Mouse (Mus musculus) G1E (cell line): ENCODE measurements around the gene Cd69. TPM values are rescaled to one million over a fixed set of nuclear protein-coding genes. Genes with fewer than 3 reads are reported as not detected.

ENCODE experiments used
- ATAC-seq: 2 replicates; pipeline ENCODE4 v1.8.0; 2016; ENCODE audit warnings: mild to moderate bottlenecking; ENCODE audit not compliant: insufficient number of reproducible peaks, poor library complexity, low FRiP score, severe bottlenecking; ENCODE audit errors: extremely low read depth
- DNase-seq: peaks from one replicate; pipeline ENCODE4 v3.0.0; 2012; ENCODE audit warnings: low spot score
- H3K27me3 ChIP-seq: 2 replicates; pipeline ENCODE4 v1.6.1; 2012; ENCODE audit warnings: mild to moderate bottlenecking, low read length, inconsistent platforms; ENCODE audit not compliant: insufficient read depth
- H3K36me3 ChIP-seq: replicated peaks from 2 replicates; pipeline ENCODE3; 2012; ENCODE audit warnings: mild to moderate bottlenecking, inconsistent platforms
- H3K4me1 ChIP-seq: 2 replicates; pipeline ENCODE4 v1.6.1; 2012; ENCODE audit warnings: low read depth, low read length, inconsistent platforms, mixed read lengths; ENCODE audit not compliant: insufficient read depth
- H3K4me3 ChIP-seq: 2 replicates; pipeline ENCODE4 v1.5.1; 2012; ENCODE audit warnings: low read depth, mild to moderate bottlenecking, inconsistent platforms, low read length, moderate library complexity, mixed read lengths
- H3K9me3 ChIP-seq: replicated peaks from 2 replicates; pipeline ENCODE4 v1.6.1; 2012; ENCODE audit warnings: inconsistent platforms
- CTCF ChIP-seq: IDR thresholded peaks from 2 replicates; pipeline ENCODE4 v1.5.1; 2012; ENCODE audit warnings: low read depth, low read length, inconsistent platforms, mixed read lengths
- GATA1 ChIP-seq: IDR thresholded peaks from 2 replicates; pipeline ENCODE4 v1.6.1; 2012; ENCODE audit warnings: borderline replicate concordance, low read length, inconsistent platforms, mixed read lengths
- GATA2 ChIP-seq: IDR thresholded peaks from 2 replicates; pipeline ENCODE4 v1.6.1; 2012; ENCODE audit warnings: low read depth, low read length, inconsistent platforms, borderline replicate concordance
- POLR2AphosphoS5 ChIP-seq: IDR thresholded peaks from 2 replicates; pipeline ENCODE4 v1.6.1; 2012; ENCODE audit warnings: low read depth, low read length, inconsistent platforms; ENCODE audit not compliant: insufficient replicate concordance
- TAL1 ChIP-seq: conservative IDR thresholded peaks from 2 replicates; pipeline ENCODE4 v1.6.1; 2012; ENCODE audit warnings: low read depth, low read length, inconsistent platforms, mixed read lengths
- polyA plus RNA-seq: library from polyadenylated mRNA; stranded (reverse); fragments of >175 nt; gene quantifications from 2 replicates; pipeline ENCODE4 v1.2.3, GENCODE M21; 2012
- total RNA-seq, 2 experiments: library from RNA; stranded (forward) in 1 of 2; stranded (reverse) in 1 of 2; fragments of 200-1000 nt in 1 of 2; fragments of >200 nt in 1 of 2; fragmentation: Nextera tagmentation in 1 of 2; gene quantifications; 2 replicates each; pipeline ENCODE4 v1.2.3; 2014 to 2017

Cd69 gene
- total and polyA plus RNA-seq, 3 experiments: not detected

DNA sequence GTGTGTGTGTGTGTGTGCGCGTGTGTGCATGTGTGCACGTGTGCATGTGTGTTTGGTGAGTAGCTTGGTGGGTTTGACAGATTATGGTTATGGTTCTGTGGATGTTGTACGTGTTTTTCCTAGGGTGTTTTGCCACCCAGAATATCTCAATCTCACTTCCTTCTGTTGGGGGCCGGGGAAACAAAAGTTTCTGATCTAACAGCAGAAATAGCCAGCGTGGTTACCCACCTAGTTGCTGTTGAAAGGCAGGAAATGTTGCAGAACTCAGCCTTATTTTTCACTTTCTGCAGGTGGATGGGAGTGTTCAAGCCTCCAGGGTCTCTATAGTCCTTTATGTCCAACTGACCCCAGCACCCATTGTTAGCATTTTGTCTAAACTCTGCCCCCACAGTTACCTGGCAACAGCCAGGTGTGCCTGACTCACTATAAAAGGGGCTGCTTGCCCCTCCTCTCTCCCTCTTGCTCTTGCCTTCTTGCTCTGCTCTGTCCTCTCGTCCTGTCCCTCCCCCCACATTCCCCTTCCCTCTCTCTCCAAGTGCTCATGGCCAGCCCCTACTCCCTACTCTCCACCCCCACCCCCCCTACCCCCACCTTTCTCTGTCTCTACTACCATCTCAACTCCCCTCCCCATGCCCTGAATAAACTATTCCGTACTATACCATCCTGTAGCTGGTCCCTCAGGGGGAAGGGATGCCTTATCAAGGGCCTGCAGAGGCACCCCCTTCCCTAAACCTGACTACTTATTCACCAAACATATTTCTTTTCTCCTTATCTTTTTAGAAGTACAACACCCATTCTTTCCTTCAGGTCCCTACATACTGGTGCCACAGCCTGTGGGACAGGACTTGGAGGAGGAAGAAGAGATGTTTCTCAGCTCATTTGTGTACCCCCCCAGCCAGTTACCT is 40.5 kb downstream of the Cd69 start:
- no peak for ATAC-seq
- Histone ChIP-seq H3K4me3 (no peak overlapping the region), H3K27me3 (no peaks in the 10 kb centered on the region), H3K36me3 (no peaks in the 10 kb centered on the region), H3K4me1 (no peaks in the 10 kb centered on the region), H3K9me3 (peaks cover 37% of the 10 kb centered on the region)
- no peak for TF ChIP-seq GATA2
- no peak for TF ChIP-seq POLR2AphosphoS5
- no peak for TF ChIP-seq CTCF
- no peak for DNase-seq

DNA sequence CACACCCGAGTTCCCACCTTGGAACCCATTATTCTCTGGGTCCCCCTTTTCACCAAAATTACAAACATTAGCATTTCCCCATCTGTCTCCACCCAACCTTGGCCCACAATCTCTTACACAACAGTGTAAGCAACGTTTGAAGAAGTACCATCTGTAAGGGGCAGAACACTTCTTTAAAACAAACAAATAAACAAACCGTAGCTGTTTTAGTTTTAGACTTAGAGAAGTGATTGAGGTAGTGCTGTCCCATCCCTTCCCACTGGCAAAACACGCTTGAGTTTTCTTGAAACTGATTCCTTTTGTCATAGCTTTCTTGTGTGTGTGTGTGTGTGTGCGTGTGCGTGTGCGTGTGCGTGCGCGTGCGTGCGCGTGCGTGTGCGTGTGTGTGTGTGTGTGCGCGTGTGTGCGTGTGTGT is 41.3 kb downstream of the Cd69 start:
- Histone ChIP-seq H3K27me3 (no peaks in the 10 kb centered on the region), H3K4me3 (no peak overlapping the region), H3K9me3 (peaks cover 37% of the 10 kb centered on the region), H3K4me1 (no peaks in the 10 kb centered on the region), H3K36me3 (no peaks in the 10 kb centered on the region)
- DNase-seq (no peak), ATAC-seq (no peak)
- TF ChIP-seq GATA2 (no peak), CTCF (no peak), GATA1 (no peak), POLR2AphosphoS5 (no peak), TAL1 (no peak)

DNA sequence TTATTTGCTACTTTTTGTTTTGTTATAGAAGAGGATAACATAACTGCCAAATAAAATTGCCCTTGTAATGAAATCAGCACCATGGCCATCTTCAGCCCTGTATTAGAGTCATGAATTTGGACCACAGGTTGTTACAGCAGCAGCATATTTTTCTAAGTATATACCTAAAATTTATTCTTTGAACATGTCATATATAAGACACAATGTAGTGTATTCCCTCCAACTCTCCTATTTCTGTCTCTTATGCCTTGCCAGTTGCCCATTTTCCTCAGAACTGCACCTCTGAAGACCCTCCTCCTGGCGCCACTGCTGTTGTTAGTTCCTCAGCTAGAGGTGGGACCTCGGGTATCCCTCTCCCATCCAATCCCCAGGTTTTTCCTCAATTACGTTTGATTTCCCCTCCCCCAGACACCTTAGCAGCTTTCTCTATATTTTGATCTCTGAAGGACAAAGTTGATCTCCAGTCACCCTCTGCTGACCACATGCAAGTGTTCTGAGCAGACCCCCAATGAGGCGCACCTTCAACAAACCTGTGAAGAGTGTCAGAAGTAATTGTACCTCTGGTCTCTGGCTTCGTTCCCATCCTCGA is 41.8 kb downstream of the Cd69 start:
- ATAC-seq (no peak), DNase-seq (no peak)
- Histone ChIP-seq H3K4me3 (no peak overlapping the region), H3K4me1 (no peaks in the 10 kb centered on the region), H3K36me3 (no peaks in the 10 kb centered on the region), H3K9me3 (peaks cover 39% of the 10 kb centered on the region), H3K27me3 (no peaks in the 10 kb centered on the region)
- TF ChIP-seq POLR2AphosphoS5 (no peak), CTCF (no peak), GATA2 (no peak), TAL1 (no peak), GATA1 (no peak)

DNA sequence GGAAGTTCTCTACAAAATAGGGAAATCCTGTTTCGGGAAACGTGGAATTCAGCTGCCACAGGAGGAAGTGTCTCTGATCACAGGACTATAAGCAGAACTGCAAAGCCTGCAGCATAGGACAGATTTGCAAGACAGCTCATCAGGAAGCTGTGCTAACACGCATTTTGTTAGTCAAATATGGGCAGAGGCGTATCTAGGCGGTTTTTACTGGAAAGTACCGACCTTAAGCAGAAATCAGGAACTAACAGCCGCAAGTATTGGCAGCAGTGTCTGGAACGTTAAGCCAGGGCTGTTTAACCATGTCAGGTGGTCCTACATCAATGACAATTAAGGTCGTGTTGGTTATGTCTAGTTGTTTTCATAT is 42.4 kb downstream of the Cd69 start:
- Histone ChIP-seq H3K36me3 (no peaks in the 10 kb centered on the region), H3K4me3 (no peak overlapping the region), H3K9me3 (peaks cover 38% of the 10 kb centered on the region), H3K27me3 (no peaks in the 10 kb centered on the region), H3K4me1 (no peaks in the 10 kb centered on the region)
- ATAC-seq: no peak
- DNase-seq: no peak
- no peak for TF ChIP-seq POLR2AphosphoS5
- no peak for TF ChIP-seq GATA2
- no peak for TF ChIP-seq TAL1
- TF ChIP-seq GATA1: no peak

DNA sequence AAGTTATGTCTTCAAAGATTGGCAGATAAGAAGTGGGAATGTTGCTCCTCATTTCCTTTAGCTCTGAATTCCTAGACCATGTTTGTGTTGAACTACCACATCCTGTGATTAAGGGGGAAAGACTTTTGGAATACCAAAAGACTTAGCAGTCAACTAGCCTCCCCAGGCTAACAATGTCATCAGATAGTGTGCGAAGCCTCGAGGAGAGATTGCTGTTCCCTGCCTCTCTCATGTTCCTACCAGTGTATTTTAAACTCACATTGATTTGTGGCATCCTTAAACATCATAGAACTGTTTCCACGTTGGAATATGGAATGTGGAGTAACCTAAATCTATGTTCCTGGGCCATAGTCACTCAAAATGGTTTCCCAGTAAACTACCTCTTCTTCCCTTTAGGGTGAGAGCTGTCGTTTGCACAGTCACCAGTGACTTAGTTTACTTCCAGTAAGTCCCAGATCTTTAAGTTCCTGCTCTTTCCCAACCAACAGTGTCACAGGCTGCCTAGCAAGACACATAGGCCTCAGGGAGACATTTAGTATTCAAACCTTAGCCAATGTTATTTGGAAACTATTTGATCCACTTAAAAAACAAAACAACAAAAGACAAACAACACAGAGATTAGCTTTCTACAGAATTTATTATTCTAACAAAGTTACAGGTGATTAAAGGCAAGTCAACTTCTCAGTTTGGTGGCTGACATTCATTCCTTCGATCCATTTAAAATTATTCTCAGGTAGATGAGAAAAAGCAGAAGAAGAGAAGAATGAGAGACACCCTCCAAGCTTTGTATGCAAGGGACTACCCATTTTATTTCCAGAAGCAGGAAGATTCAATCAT is 43.0 kb downstream of the Cd69 start:
- ATAC-seq (no peak), DNase-seq (no peak)
- Histone ChIP-seq H3K4me1 (no peaks in the 10 kb centered on the region), H3K4me3 (no peak overlapping the region), H3K36me3 (no peaks in the 10 kb centered on the region), H3K9me3 (peaks cover 37% of the 10 kb centered on the region), H3K27me3 (no peaks in the 10 kb centered on the region)
- no peak for TF ChIP-seq TAL1
- TF ChIP-seq POLR2AphosphoS5: no peak
- TF ChIP-seq GATA2: no peak
- no peak for TF ChIP-seq CTCF
- TF ChIP-seq GATA1: no peak
